Mouse (Mus musculus) layer of hippocampus, adult 18-20 months (tissue): Measurements from ENCODE around the gene Stmn1. TPM values are rescaled to one million over a fixed set of nuclear protein-coding genes. Genes with fewer than 3 reads are reported as not detected.

Experiments
- DNase-seq, 2 experiments: peaks; one replicate each; pipeline ENCODE4 v3.0.0; 2022; ENCODE audit warnings: low spot score in 2 of 2
- microRNA-seq, 2 experiments: library from miRNA; unstranded; fragments of <30 nt; microRNA quantifications; one replicate each; pipeline ENCODE4 v1.2.0; 2021
- total RNA-seq, 2 experiments: library from RNA; stranded (reverse); gene quantifications; 2 replicates each; pipeline ENCODE4 v1.2.3; 2021

The Stmn1 gene
- total RNA-seq, 2 experiments from 2014 or later, result 373 to 429 TPM

GRCm38 (mm10) chr4:134510845-134511411, 42.8 kb downstream of the Stmn1 start, which contains the start of gene Aunip:
Gene Aunip, plus strand, starts transcription at chr4:134510999.
- DNase-seq, result peak; percentile 67 to 81

GRCm38 (mm10) chr4:134511730-134512129, 43.6 kb downstream of the Stmn1 start:
- no peak for DNase-seq

GRCm38 (mm10) chr4:134512798-134513197, 44.7 kb downstream of the Stmn1 start:
- DNase-seq, result peak in 1 of 2 experiments; percentile 42

- DNase-seq, result no peak
Observed at GRCm38 (mm10) chr4:134514309-134514930, 46.3 kb downstream of the Stmn1 start.

GRCm38 (mm10) chr4:134515614-134516013, 47.5 kb downstream of the Stmn1 start:
- no peak for DNase-seq

GRCm38 (mm10) chr4:134516981-134517380, 48.9 kb downstream of the Stmn1 start:
- DNase-seq, result peak in 1 of 2 experiments; percentile 50

GRCm38 (mm10) chr4:134517719-134518118, 49.6 kb downstream of the Stmn1 start:
- DNase-seq, result no peak

- peak in 1 of 2 experiments; percentile 80 for DNase-seq
Observed at GRCm38 (mm10) chr4:134518541-134518940, 50.4 kb downstream of the Stmn1 start.

- DNase-seq, result peak in 1 of 2 experiments; percentile 73
Observed at GRCm38 (mm10) chr4:134519281-134519680, 51.2 kb downstream of the Stmn1 start.

Small RNAs within 50 kb of the gene (microRNA-seq; reads per million reads assigned to microRNA genes)
- 0.25 to 1.2 reads per million in 2 experiments for gene Gm23634

Other genes with a start within 250 kb of the Stmn1 start
- not detected for gene Catsper4, start 240.9 kb upstream of the Stmn1 start, total RNA-seq
- under 1 TPM; 0.13 to 0.64 TPM for gene Cnksr1, start 229.9 kb upstream of the Stmn1 start, total RNA-seq
- not detected for gene E130218I03Rik, start 224.7 kb upstream of the Stmn1 start, total RNA-seq
- gene Zfp593, start 222.7 kb upstream of the Stmn1 start, total RNA-seq, result 10 to 100 TPM; 11.9 to 12.2 TPM
- not detected for gene Gm30191, start 221.4 kb upstream of the Stmn1 start, total RNA-seq
- 1 to 10 TPM; 1.6 to 1.7 TPM for gene Grrp1, start 214.2 kb upstream of the Stmn1 start, total RNA-seq
- 10 to 100 TPM; 16.4 to 17.8 TPM for gene Pdik1l, start 180.4 kb upstream of the Stmn1 start, total RNA-seq
- gene Trim63, start 153.2 kb upstream of the Stmn1 start, total RNA-seq, result not detected
- under 1 TPM in 1 of 2 experiments, not detected in 1; 0.10 TPM for gene Slc30a2, start 125.1 kb upstream of the Stmn1 start, total RNA-seq
- gene Extl1, start 84.5 kb upstream of the Stmn1 start, total RNA-seq, result 10 to 100 TPM; 46.1 to 48.0 TPM
- 1 to 10 TPM; 5.0 to 5.9 TPM for gene Pafah2, start 72.0 kb upstream of the Stmn1 start, total RNA-seq
- 10 to 100 TPM; 60.9 to 67.1 TPM for gene Paqr7, start 28.4 kb downstream of the Stmn1 start, total RNA-seq
- gene Aunip, start 42.7 kb downstream of the Stmn1 start, total RNA-seq, result under 1 TPM; 0.36 to 0.57 TPM
- 10 to 100 TPM; 69.0 to 70.7 TPM for gene Mtfr1l, start 67.1 kb downstream of the Stmn1 start, total RNA-seq
- 10 to 100 TPM; 18.1 to 20.0 TPM for gene Selenon, start 83.8 kb downstream of the Stmn1 start, total RNA-seq
- gene Man1c1, start 236.0 kb downstream of the Stmn1 start, total RNA-seq, result 10 to 100 TPM; 24.1 to 26.7 TPM